Mouse (Mus musculus): ENCODE data around the gene Zbtb42. TPM values are rescaled to one million over a fixed set of nuclear protein-coding genes. Genes with fewer than 3 reads are reported as not detected.

Zbtb42 gene
- total RNA-seq, 2 experiments from 2014 or later: 0.44 to 0.52 TPM

DNA sequence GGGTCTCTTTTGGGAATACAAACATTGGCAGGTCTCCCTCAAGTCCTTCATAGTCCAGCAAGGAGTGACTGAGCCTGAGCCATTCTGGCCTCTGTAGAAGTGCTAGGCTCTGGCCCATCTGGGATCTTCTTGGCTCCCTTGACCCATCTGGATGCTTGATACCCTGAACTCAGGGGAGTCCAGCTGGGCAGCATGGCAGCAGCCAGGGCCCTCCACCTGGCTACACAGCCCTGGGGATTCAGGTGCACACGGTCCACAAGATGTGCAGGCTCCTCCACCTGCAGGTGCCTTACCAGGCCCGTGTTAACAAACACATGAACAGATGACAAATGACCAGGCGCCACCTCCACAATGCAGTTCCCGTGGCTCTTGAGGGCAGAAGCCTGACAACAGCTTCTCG, 14.0 kb upstream of the Zbtb42 start:
- no peak for DNase-seq (ENCODE audit: low spot score in 2 of 2)
- Histone ChIP-seq H3K4me3 (no peak overlapping the region), H3K27ac (peak overlapping the region; percentile 54; the same call in 1 of the 2 replicates)
- no peak for TF ChIP-seq CTCF (conservative IDR thresholded peaks at IDR 0.05)

DNA sequence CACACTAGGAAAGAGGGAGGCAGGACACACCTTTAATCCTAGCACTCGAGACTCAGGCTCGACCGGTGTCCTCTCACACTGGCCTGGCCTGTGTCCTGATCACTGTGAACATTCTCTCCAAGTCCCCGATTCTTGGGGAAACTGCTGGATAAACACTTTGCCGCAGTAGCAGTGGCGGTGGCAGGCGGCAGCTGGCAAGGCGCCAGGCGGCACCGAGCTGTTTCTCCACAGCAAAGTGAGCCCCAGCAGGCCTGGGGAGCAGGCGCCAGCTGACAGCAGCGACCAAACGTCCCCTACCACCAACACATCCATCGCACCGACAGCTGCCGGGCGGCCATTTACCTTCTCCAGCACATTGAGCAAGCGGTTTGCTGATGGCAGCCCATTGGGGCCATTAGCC, 13.2 kb upstream of the Zbtb42 start:
- H3K27ac ChIP-seq: peak overlapping the region; percentile 54
- TF ChIP-seq CTCF (conservative IDR thresholded peaks at IDR 0.05): no peak

DNA sequence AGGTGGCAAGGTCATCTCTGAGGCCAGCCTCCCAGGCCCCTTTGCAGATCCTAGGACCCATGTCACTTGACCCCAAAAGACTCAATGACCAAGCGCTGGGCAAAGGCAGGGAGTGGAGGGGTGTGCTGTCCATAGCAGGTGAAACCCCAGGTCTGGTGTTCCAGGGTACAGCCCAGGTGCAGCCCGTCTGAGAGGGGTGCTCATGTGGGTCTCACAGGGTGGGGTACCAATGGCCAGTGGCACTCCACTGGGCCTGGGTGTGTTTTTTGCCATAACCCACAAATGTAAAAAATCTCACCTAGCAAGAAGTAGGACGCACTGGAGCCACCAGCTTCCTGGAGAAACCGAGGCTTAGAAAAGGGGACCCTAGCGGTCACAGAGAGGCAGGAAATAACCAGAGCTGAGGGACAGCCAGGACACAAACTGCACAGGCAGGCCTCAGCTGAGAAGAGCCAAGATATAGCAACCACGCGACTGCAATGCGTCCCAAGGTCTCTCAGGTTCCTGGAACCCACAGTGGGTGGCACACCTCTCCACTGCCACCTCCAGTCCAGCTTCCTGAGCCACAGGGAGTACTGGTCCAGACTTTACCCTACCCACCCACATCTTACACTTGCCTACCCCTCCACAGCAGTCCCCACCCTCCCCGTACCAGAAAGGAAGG, 12.6 kb upstream of the Zbtb42 start:
- Histone ChIP-seq H3K4me3 (no peak overlapping the region; the same call in 1 of the 2 replicates), H3K27ac (peak overlapping the region; percentile 54)
- no peak for DNase-seq (ENCODE audit: low spot score in 2 of 2)
- TF ChIP-seq CTCF (conservative IDR thresholded peaks at IDR 0.05): 0 out of 2 replicates have a peak, but pooled peaks have one; percentile 13

More for the DNA sequence above, 13.2 kb upstream of the Zbtb42 start:
- peak overlapping the region; percentile 7; the same call in 1 of the 2 replicates for H3K4me3 ChIP-seq
- peak; percentile 74 for DNase-seq (ENCODE audit: low spot score in 2 of 2)

DNA sequence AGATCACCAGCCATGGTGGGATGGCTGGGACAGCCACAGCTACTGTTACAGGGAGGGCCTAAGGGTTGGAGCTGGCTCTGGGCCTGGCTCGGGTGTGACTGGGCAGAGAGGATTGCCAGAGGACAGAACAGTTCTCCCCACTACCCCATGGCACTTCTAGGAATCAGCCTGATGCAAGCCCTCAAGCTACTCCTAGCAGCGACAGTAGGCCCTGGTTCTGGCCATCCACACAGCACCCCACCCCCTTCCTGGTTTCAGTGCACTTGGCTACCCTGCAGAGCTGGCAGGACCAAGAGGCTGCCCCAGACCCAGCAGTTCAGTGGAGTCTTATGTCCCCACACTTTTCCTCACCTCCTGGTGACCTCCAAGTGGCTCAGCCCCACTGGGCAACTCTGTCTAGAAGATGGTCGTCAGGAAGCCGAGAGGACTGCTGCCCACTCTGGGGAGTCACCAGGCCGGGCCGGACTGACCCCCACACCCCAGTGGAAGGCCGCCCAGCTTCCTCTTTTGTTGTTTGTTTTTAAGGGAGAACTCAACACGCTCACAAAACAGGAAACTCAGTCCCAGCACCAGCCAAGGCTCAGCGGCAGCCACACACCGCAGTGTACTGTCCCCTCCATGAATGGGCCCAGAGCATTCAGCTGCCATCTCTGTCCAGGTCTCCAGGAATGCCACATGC, 10.9 kb upstream of the Zbtb42 start:
- DNase-seq (ENCODE audit: low spot score in 2 of 2): no peak
- Histone ChIP-seq H3K4me3 (no peak overlapping the region), H3K27ac (peak overlapping the region; percentile 79)
- no peak for TF ChIP-seq CTCF (conservative IDR thresholded peaks at IDR 0.05)

DNA sequence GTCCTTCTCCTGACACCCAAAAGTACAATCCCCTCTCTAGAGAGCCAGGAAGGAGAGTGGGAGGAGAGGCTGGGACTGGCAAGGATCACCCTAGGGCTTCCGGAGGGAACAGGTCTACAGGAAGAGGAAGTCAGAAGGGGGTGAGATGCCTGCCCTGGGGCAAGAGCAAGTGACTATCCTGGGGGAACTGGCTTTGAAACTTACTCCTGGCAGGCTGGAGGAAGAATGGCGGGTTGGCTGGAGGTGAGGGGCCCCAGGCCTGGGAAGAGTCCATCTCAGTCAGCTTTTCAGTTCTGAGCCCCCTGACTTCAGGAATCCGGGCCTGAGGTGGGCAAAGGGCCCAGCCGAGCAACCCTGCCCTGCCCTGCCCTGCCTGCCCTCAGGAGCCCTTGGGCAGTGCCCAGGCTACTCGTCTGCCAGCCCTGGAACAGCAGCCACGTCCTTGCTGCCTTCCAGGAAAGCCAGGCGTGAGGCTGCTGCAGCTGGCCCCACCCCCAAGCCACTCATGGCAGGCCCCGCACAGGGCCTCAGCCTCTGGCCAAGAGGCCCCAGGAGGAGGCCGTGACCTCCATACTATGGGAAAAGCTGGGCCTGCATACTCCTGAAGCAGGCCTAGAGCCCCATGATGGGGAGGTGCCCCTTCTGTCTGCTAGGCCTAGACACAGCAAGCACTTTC, 7.8 kb upstream of the Zbtb42 start:
- Histone ChIP-seq H3K4me3 (no peak overlapping the region), H3K27ac (no peak overlapping the region)
- no peak for TF ChIP-seq CTCF (conservative IDR thresholded peaks at IDR 0.05)

DNA sequence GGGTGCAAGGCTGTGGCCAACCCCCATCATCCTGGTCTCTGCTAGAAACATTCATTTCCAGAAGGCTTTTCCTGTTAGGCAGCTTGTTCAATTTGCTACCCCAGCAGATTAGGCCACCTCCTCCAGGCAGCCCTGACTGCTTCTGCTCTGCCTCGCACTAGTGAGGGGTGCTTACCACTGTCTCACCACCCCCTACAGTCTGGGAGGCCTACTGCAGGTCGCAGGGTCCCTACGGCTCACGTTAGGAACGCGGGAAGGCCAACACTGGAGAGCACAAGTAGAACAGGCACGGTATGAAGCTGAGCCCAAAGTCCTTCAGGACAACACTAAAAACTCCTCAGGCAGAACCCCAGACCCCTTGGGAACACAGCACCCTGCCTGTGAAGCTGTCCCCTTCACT, 6.7 kb upstream of the Zbtb42 start:
- peak; percentile 56 for TF ChIP-seq CTCF (conservative IDR thresholded peaks at IDR 0.05)
- Histone ChIP-seq H3K4me3 (no peak overlapping the region), H3K27ac (no peak overlapping the region)
- no peak for DNase-seq (ENCODE audit: low spot score in 2 of 2)

More for the DNA sequence above, 7.8 kb upstream of the Zbtb42 start:
- DNase-seq (ENCODE audit: low spot score in 2 of 2): no peak

DNA sequence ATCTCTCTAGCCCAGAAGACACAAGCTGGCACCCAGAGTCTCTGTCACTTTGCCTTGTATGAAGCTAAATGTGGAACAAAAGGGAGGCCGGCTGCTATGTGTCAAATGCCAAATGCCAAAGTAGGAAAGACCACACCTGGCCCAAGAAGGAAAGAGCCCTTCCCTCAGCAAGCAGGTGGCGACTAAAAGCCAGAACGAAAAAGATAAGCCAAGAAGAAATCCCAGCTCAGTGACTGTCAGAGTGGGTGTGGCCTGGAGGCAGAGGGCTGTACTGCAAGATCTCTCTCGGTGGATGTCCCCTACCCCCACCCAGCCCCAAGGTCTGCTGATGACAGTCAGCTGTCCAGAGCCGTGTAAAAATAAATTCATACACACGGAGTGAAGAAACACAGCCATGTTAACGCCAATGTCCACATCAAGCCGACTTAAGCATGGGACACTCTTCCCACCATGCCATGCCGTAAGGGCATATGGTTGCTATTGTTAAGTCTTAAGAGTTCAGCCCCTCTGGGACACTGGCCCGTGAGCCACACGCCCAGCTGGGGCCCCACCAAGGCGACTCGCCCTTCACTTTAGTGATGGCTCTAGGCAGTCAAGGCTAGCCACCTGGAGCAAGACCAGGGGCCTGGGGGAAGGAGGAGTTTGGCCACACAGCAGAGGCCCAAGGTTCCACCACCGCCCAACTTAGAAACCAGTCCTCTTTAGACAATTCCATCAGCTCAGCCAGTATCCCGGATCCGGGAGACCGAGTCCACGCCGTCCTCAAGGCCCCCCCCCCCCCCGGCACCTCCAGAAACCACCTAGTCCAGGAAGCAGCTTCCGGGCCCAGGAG, 5.7 kb upstream of the Zbtb42 start:
- H3K4me3 ChIP-seq: peak overlapping the region; percentile 75
- peak; percentile 62 for TF ChIP-seq CTCF (conservative IDR thresholded peaks at IDR 0.05)
- peak overlapping the region; percentile 90 for H3K27ac ChIP-seq

DNA sequence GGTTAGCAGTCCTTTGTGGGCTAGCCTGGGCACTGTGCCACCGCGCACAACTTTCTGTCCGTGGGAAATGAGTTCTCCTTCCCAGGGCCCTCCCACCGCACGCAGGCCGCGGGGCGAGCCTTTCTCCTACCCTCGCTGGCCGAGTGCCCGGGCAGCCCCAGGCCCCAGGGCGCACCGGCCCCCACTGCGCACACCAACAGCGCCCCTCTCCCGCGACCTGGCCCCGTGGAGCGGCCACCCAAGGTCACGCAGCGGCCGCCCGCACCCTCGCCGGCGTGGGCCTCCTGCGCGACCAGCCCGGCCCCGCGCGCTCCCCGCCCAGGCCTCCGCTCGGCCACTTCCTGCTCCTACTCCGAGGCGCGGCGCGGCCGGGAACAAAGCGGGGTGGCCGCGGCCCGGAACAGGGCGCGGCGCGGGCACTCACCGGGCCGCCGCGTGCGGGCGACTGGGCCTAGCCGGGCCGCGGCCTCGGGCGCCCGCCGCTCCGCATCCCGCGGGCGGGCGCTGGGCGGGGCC, 5.0 kb upstream of the Zbtb42 start:
- peak overlapping the region; percentile 90 for H3K27ac ChIP-seq
- no peak for TF ChIP-seq CTCF (conservative IDR thresholded peaks at IDR 0.05)
- peak overlapping the region; percentile 75 for H3K4me3 ChIP-seq
- DNase-seq (ENCODE audit: low spot score in 2 of 2): no peak

More for the DNA sequence above, 5.7 kb upstream of the Zbtb42 start:
- no peak for DNase-seq (ENCODE audit: low spot score in 2 of 2)

DNA sequence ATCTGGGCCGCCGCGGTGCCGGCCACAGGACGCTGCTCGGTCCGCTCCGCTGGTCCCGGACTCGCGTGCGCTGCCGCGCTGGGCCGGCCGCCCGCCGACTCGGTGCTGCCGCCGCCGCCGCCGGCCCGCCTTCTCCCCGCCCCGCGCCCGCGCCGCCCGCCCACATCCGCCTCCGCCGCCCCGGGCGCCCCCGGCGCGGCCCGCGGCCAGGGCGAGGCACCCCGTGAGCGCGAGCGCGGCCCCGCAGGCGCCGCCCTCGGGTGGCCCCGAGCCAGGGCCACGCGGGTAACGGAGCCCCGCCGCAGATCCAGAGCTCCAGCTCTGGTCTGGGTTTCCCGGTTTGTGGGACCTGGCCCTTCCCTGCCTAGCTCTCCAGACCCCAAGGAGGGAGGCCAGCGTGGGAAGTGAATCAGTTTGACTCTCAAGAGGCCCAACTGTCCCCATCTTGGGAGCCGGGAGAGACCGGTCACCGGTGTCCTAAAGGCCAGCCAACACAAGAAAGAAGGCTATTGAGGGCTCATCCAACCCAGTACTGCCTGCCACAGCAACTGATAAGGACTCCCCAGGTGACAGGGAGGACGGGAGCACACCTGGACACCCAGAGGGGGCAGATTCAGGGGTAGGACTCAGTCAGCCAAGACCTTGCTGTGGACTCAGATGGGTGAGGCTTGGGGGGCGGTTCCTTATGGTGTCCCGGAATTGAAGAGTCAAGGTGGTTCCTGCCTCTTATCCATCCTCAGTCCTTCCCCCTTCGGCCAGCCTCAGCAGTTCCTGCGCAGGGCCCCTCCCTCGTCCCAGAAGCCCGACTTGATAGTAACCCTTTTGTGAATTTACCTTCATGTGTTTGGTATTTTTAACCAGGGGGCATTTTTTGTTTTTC, 4.3 kb upstream of the Zbtb42 start, which contains the start of gene Akt1:
Akt1 (minus strand) TSS at position 753 of the 880 bp plus-strand sequence.
- no peak for DNase-seq (ENCODE audit: low spot score in 2 of 2)
- Histone ChIP-seq H3K4me3 (peak within 1 kb of the TSS; percentile 75), H3K27ac (peak within 1 kb of the TSS; percentile 90)
- no peak for TF ChIP-seq CTCF (conservative IDR thresholded peaks at IDR 0.05)

DNA sequence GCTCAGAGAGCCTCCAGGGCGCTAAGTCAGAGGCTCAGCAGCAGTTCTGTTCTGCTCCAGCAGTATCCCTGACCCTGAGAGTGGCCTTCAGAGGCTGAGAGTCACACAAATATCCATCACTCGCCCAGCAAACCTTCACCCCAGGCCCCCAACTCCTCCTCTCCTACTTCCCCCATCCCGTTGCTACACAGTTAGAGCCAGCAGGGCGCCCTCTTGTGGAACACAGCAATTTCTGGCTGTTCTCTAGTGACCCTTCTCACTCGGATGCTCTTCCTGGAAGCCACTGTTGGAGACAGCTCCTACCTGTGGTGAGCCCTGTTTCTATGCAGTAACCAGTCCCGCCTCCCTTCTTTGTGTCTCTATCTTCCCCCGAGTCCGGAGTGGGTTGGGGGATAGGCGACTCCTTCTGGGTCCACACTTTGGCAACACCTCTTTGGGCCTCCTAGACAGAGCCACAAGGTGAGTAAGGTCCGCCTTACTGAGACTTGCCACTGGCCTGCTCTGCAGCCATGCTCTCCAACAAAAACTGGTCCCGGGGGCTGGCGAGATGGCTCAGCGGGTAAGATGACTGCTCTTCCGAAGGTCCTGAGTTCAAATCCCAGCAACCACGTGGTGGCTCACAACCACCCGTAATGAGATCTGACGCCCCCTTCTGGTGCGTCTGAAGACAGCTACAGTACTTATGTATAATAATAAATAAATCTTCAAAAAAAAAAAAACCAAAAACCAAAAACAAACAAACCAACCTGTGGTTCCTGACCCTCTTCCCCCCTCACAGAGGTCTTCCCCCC, 3.2 kb upstream of the Zbtb42 start:
- TF ChIP-seq CTCF (conservative IDR thresholded peaks at IDR 0.05): peak; percentile 75
- peak overlapping the region; percentile 63; the same call in 1 of the 2 replicates for H3K4me3 ChIP-seq
- H3K27ac ChIP-seq: peak overlapping the region; percentile 89
- DNase-seq (ENCODE audit: low spot score in 2 of 2): peak; percentile 74 to 80
